Mouse (Mus musculus) kidney, adult 2 months (tissue): ENCODE measurements around the gene Scap. TPM values are rescaled to one million over a fixed set of nuclear protein-coding genes. Genes with fewer than 3 reads are reported as not detected.
"Not testable (repeated sequence)": the region's sequence is repeated elsewhere in the genome, so short reads cannot be mapped to it uniquely, and the experiment has no call there.

Source experiments
- DNase-seq: peaks from one replicate; pipeline ENCODE4 v3.0.0; 2021
- H3K27ac ChIP-seq: fragments of 200-500 bp; 2 replicates; pipeline ENCODE4 v1.5.1; 2012; ENCODE audit warnings: low read depth, low read length, control low read depth, inconsistent platforms; ENCODE audit not compliant: insufficient read depth
- H3K27me3 ChIP-seq: fragments of 200-500 bp; replicated peaks from 2 replicates; pipeline ENCODE4 v1.6.1; 2012; ENCODE audit warnings: mild to moderate bottlenecking, moderate library complexity, low read length, inconsistent platforms; ENCODE audit not compliant: control insufficient read depth, insufficient read depth
- H3K36me3 ChIP-seq: fragments of 200-500 bp; 2 replicates; pipeline ENCODE4 v1.6.1; 2012; ENCODE audit warnings: mild to moderate bottlenecking, moderate library complexity, low read length, inconsistent platforms; ENCODE audit not compliant: control insufficient read depth, insufficient read depth
- H3K4me1 ChIP-seq: fragments of 200-500 bp; 2 replicates; pipeline ENCODE4 v1.6.1; 2011; ENCODE audit warnings: low read length; ENCODE audit not compliant: control insufficient read depth, insufficient read depth
- H3K4me3 ChIP-seq: fragments of 200-500 bp; 2 replicates; pipeline ENCODE4 v1.5.1; 2011; ENCODE audit warnings: mild to moderate bottlenecking, low read depth, low read length, control low read depth; ENCODE audit not compliant: insufficient read depth
- CTCF ChIP-seq: fragments of 200-500 bp; conservative IDR thresholded peaks from 2 replicates; pipeline ENCODE4 v1.5.1; 2011; ENCODE audit warnings: low read depth, mild to moderate bottlenecking, control low read depth, low read length, moderate library complexity, mixed read lengths; ENCODE audit not compliant: insufficient read depth, insufficient read length
- POLR2A ChIP-seq: fragments of 200-500 bp; IDR thresholded peaks from one replicate; pipeline ENCODE4 v1.6.1; 2011; ENCODE audit warnings: low read depth, low read length, control low read depth
- WGBS: fragments of 180-500 bp; shearing (Covaris S2); methylation state at CpG from one replicate; pipeline ENCODE4 v1.1.7; 2018; 5-methylcytosine and 5-hydroxymethylcytosine counted together
- polyA plus RNA-seq: library from polyadenylated mRNA; depleted of rRNA; stranded (reverse); fragments of >200 nt; gene quantifications from 2 replicates; pipeline ENCODE4 v1.2.3, GENCODE M21; 2012

The Scap gene
- polyA plus RNA-seq, 1 experiment, result 44.8 TPM

DNA sequence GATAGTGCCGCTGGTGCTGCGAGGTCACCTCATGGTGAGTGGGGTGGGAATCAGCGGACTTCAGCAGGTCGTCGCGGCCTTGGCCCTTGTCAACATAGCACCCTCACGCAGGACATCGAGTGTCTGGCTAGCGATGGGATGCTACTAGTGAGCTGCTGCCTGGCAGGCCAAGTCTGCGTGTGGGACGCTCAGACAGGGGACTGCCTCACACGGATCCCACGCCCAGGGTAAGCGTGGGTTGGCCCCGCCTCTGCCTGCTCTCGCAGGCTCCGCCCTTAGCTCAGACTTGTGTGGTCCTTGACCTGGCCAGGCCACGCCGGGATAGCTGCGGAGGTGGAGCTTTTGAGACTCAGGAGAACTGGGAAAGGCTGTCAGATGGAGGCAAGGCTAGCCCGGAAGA is 47.6 kb downstream of the Scap start:
- Histone ChIP-seq H3K27me3 (no peaks in the 10 kb centered on the region), H3K4me3 (no peak overlapping the region), H3K4me1 (no peaks in the 10 kb centered on the region), H3K36me3 (no peaks in the 10 kb centered on the region), H3K27ac (no peak overlapping the region)
- whole genome bisulfite sequencing, result 61% methylated on average over 21 of the region's 21 CpGs
- peak; percentile 28 for DNase-seq
- no peak for TF ChIP-seq POLR2A
- no peak for TF ChIP-seq CTCF

DNA sequence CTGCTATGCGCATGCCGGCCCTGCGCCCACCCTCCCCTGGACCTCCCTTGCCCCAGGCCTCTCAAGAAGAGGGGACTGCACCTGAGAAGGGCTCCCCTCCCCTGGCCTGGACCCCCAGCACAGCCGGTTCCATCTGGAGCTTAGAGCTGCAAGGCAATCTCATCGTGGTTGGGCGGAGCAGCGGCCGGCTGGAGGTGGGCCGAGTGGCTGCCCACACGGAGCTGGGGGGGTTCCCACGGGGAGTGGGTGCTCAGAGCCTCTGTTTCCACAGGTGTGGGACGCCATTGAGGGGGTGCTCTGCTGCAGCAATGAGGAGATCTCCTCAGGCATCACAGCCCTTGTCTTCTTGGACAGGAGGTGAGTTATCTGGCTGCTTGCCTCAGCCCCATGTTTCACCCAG is 48.2 kb downstream of the Scap start:
- H3K27me3 ChIP-seq, result no peaks in the 10 kb centered on the region

DNA sequence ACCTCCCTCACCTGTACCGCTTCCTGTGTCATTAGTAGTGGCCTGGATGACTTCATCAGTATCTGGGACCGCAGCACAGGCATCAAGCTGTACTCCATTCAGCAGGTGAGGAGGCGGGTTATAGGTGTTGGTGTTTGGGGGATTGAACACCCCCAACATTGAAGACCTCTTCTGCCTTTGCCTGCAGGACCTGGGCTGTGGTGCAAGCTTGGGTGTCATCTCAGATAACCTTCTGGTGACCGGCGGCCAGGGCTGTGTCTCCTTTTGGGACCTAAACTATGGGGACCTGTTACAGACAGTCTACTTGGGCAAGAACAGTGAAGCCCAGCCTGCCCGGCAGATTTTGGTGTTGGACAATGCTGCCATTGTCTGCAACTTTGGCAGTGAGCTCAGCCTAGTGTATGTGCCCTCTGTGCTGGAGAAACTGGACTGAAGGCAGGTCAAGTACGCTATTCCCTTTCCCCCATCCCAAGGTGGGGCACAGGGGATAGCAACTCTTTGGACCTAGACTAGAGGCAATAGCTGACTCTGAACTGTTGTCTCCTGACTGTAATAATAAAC is 51.4 kb downstream of the Scap start:
- Histone ChIP-seq H3K27me3 (no peaks in the 10 kb centered on the region), H3K27ac (no peak overlapping the region), H3K4me3 (no peak overlapping the region), H3K4me1 (no peaks in the 10 kb centered on the region), H3K36me3 (no peaks in the 10 kb centered on the region)
- TF ChIP-seq CTCF (no peak), POLR2A (no peak)
- DNase-seq, result no peak
- WGBS, result 90% methylated on average over 7 of the region's 7 CpGs

More for the DNA sequence above, 48.2 kb downstream of the Scap start:
- no peak for DNase-seq
- Histone ChIP-seq H3K4me3 (no peak overlapping the region), H3K36me3 (no peaks in the 10 kb centered on the region), H3K27ac (no peak overlapping the region), H3K4me1 (no peaks in the 10 kb centered on the region)
- TF ChIP-seq CTCF (no peak), POLR2A (no peak)
- WGBS, result 77% methylated on average over 12 of the region's 12 CpGs

DNA sequence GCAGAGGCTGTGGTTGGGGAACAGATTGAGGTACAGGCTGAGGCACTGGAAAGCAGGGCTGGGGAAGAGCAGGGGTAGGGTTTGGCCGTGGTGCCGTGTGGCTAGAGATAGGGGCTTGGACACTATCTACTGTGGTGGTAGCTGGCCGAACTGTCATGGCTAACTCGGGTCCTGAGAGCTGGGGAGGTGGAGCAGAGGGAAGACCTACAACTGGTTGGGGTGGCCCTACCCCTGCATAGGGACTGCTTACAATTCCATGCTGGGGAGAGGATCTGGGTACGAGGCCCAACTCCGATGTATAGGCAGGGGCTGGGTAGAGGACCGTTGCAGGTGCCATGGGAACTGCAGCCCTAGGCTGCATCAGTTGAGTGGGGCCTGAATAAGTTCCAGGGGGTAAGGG is 54.9 kb downstream of the Scap start:
- Histone ChIP-seq H3K4me1 (no peaks in the 10 kb centered on the region), H3K27me3 (no peaks in the 10 kb centered on the region), H3K4me3 (no peak overlapping the region), H3K36me3 (no peaks in the 10 kb centered on the region), H3K27ac (no peak overlapping the region)
- no peak for DNase-seq
- TF ChIP-seq POLR2A, result no peak
- TF ChIP-seq CTCF, result no peak
- 94% methylated on average over 7 of the region's 7 CpGs for WGBS

DNA sequence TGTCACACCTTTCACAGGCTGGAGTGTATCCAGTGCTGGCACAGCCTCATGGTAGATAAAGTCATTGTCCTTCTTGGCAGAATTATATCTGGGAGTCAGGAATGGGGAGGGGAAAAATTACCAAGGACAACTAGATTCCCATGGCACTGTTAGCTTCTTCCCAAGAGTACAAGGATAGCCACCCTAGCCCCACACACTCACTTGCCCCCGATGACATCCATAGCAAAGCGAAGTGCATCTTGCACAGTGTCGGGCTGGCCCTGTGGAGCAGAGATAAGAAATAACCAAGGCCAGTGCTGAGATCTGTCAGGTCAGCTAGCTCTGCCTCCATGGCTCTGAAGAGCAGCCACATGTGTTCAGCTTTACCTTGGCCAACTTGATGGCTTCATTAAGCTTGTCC is 57.8 kb downstream of the Scap start:
- Histone ChIP-seq H3K4me3 (no peak overlapping the region), H3K27me3 (no peaks in the 10 kb centered on the region), H3K4me1 (no peaks in the 10 kb centered on the region), H3K27ac (no peak overlapping the region), H3K36me3 (no peaks in the 10 kb centered on the region)
- no peak for TF ChIP-seq CTCF
- no peak for TF ChIP-seq POLR2A
- no peak for DNase-seq
- WGBS, result 90% methylated on average over 3 of the region's 3 CpGs

DNA sequence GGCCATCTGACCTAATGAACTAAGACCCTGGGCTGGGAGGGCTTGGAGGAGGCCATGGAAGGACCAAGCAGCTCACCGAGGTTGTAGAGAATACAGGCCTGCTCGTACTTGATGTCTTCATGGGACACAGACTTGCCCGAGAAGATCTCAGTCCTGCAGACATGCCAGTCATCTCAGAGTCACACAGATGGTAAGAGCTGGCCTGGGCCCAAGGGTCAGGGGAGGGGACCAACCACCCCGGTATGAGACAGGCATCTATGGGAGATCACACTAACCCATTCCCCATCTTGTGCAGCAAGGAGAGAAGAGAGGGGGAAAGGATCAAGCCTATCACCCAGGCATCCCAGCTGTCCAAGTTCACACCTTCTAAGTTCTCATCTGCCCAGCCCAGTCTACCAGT is 60.2 kb downstream of the Scap start:
- no peak for DNase-seq
- no peak overlapping the region for H3K4me3 ChIP-seq
- TF ChIP-seq POLR2A, result no peak
- no peak for TF ChIP-seq CTCF
- no peak overlapping the region for H3K27ac ChIP-seq
- WGBS, result 86% methylated on average over 4 of the region's 4 CpGs
- H3K36me3 ChIP-seq, result no peaks in the 10 kb centered on the region
- no peaks in the 10 kb centered on the region for H3K4me1 ChIP-seq
- no peaks in the 10 kb centered on the region for H3K27me3 ChIP-seq

DNA sequence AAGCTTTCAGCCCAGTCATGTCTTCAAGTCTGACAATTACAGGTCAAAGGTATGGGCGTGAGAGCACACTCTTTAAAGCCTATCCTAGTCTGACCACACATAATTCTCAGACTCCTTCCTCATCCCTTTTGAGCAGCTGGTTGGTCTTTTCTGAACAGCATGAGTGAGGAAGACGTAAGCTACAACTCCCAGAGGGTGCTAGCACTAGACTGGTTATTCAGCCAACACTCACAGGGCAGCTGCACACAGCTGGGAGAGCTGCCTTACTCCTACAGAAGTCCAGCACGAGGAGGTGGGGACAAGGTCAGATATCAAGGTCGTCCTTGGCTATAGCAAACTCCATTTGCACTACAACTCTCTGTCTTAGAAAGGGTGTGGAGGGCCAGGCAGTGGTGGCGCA is 67.6 kb downstream of the Scap start:
- Histone ChIP-seq H3K4me3 (no peak overlapping the region), H3K36me3 (no peaks in the 10 kb centered on the region), H3K4me1 (peaks cover 16% of the 10 kb centered on the region), H3K27ac (peak overlapping the region; percentile 16; the same call in 1 of the 2 replicates), H3K27me3 (no peaks in the 10 kb centered on the region)
- TF ChIP-seq POLR2A, result no peak
- TF ChIP-seq CTCF, result no peak
- peak; percentile 23 for DNase-seq
- 58% methylated on average over 5 of the region's 5 CpGs for WGBS

DNA sequence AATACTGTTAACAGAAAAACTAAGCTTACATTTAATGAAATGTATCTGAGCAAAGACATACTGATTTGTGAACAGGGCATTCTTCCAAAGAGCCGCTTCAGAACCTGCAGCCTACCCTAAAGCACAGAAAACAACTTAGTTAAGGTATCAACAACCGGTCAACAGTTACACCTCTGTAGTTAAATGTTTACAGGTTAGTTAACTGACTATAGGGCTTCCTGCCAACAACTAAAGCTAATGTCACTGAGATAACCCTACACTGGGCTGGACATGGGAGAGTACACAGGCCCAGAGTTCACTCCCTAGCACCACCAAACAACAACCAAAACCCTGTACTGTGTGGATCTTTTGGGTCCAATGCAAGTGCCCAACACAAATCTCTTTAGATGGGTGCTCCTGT is 69.6 kb downstream of the Scap start:
- DNase-seq, result peak; percentile 71
- no peaks in the 10 kb centered on the region for H3K36me3 ChIP-seq
- TF ChIP-seq CTCF (no peak), POLR2A (no peak)
- H3K27me3 ChIP-seq, result no peaks in the 10 kb centered on the region
- peaks cover 23% of the 10 kb centered on the region for H3K4me1 ChIP-seq
- WGBS, result 53% methylated on average over 2 of the region's 2 CpGs
- H3K4me3 ChIP-seq, result no peak overlapping the region
- peak overlapping the region; percentile 75 for H3K27ac ChIP-seq

DNA sequence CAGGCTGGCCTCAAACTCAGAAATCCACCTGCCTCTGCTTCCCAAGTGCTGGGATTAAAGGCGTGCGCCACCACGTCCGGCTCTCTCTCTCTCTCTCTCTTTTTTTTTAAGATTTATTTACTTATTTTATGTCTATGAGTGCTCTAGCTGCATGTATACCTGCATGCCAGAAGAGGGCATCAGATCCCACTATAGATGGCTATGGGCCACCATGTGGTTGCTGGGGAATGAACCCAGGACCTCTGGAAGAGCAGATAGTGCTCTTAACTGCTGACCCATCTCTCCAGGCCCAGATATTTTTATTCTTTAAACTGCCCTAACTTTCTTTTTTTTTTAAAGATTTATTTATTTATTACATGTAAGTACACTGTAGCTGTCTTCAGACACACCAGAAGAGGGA is 70.2 kb downstream of the Scap start:
- H3K27ac ChIP-seq, H3K36me3 ChIP-seq, H3K4me3 ChIP-seq, DNase-seq, H3K27me3 ChIP-seq: not testable (repeated sequence)
- H3K4me1 ChIP-seq, result peaks cover 23% of the 10 kb centered on the region
- 92% methylated on average over 4 of the region's 4 CpGs for WGBS
